Mouse (Mus musculus) embryonic facial prominence, embryonic 15.5 days (tissue): Measurements from ENCODE around the gene Tcf25. TPM values are rescaled to one million over a fixed set of nuclear protein-coding genes. Genes with fewer than 3 reads are reported as not detected.

ENCODE experiments used
- ATAC-seq: fragments of 200-750 bp; cut with Nextera tagmentation; 2 replicates; pipeline ENCODE4 v1.8.0; 2017; ENCODE audit warnings: low read depth, moderate TSS enrichment; ENCODE audit not compliant: insufficient number of reproducible peaks, low FRiP score, low TSS enrichment
- H3K27ac ChIP-seq: fragments of 300-500 bp; sonication (generic); replicated peaks from 2 replicates; pipeline ENCODE4 v1.5.1; 2015; ENCODE audit warnings: mild to moderate bottlenecking, inconsistent platforms
- H3K27me3 ChIP-seq: fragments of 300-500 bp; sonication (generic); 2 replicates; pipeline ENCODE4 v1.6.1; 2015; ENCODE audit warnings: inconsistent platforms
- H3K36me3 ChIP-seq: fragments of 300-500 bp; sonication (generic); 2 replicates; pipeline ENCODE4 v1.6.1; 2015; ENCODE audit warnings: mild to moderate bottlenecking, inconsistent platforms
- H3K4me1 ChIP-seq: fragments of 300-500 bp; sonication (generic); 2 replicates; pipeline ENCODE4 v1.6.1; 2015; ENCODE audit warnings: inconsistent platforms
- H3K4me2 ChIP-seq: fragments of 300-500 bp; sonication (generic); replicated peaks from 2 replicates; pipeline ENCODE4 v1.6.1; 2015; ENCODE audit warnings: mild to moderate bottlenecking, inconsistent platforms
- H3K4me3 ChIP-seq: fragments of 300-500 bp; sonication (generic); replicated peaks from 2 replicates; pipeline ENCODE4 v1.5.1; 2015; ENCODE audit warnings: mild to moderate bottlenecking, inconsistent platforms
- H3K9ac ChIP-seq: fragments of 300-500 bp; sonication (generic); 2 replicates; pipeline ENCODE4 v1.6.1; 2015; ENCODE audit warnings: inconsistent platforms
- H3K9me3 ChIP-seq: fragments of 300-500 bp; sonication (generic); replicated peaks from 2 replicates; pipeline ENCODE4 v1.6.1; 2016; ENCODE audit warnings: inconsistent platforms
- WGBS: fragments of 180-500 bp; shearing (Covaris S2); methylation state at CpG from one replicate; pipeline ENCODE4 v1.1.7; 2015; 5-methylcytosine and 5-hydroxymethylcytosine counted together
- polyA plus RNA-seq: library from polyadenylated mRNA; unstranded; fragments of >200 nt; fragmentation: Nextera tagmentation; extraction: Ambion mirVana; gene quantifications from 2 replicates; pipeline ENCODE4 v1.2.1, GENCODE M21; 2015

Tcf25 gene
- polyA plus RNA-seq, 1 experiment from 2014 or later, result 176 TPM

DNA sequence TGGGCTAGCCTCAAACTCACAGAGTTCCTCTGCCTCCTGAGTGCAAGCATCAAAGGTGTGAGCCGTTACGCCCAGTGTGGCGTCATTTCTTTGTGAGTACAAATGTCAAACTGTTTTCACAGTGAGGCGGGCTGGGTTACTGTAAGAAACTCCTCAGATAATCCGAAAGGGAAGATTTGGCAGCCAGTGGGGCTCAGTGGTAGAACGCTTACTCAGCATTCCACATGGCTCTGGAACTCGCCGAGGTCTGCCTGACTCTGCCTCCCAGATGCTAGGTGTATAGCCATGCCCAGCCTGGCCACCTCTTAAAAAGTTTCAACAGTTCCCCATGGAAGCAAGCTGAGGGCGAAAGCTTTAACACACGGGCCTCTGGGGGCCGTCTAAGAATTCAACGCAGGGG is 21.4 kb upstream of the Tcf25 start:
- ATAC-seq, result no peak

DNA sequence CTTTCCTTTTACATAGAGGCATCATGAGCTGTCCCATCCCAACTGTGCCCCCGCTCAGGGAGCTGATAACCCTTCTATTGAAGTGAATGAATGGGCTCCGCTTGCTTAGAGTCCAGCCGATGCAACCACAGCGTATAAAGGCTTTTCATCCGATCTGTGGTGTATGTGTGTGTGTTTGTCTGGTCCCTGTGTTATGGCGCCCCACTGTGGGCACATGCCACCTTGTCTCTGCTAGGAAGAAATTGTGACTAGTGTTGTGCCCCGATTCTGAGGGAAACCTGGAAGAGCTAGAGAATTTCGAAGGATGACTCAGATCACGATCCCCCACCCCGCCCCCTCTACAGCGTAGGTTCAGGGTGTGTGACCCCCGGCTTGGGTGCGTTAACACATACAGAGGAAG is 20.8 kb upstream of the Tcf25 start:
- no peak for ATAC-seq
- Histone ChIP-seq H3K9ac (no peak overlapping the region), H3K27me3 (no peaks in the 10 kb centered on the region), H3K4me1 (peaks cover 13% of the 10 kb centered on the region), H3K9me3 (no peaks in the 10 kb centered on the region), H3K4me3 (no peak overlapping the region), H3K4me2 (no peak overlapping the region), H3K36me3 (no peaks in the 10 kb centered on the region), H3K27ac (no peak overlapping the region)
- WGBS, result 58% methylated on average over 13 of the region's 13 CpGs

More for the DNA sequence above, 21.4 kb upstream of the Tcf25 start:
- H3K9ac ChIP-seq, result no peak overlapping the region
- no peak overlapping the region for H3K27ac ChIP-seq
- 79% methylated on average over 12 of the region's 12 CpGs for WGBS
- no peaks in the 10 kb centered on the region for H3K36me3 ChIP-seq
- H3K4me3 ChIP-seq, result no peak overlapping the region
- peaks cover 13% of the 10 kb centered on the region for H3K4me1 ChIP-seq
- H3K27me3 ChIP-seq, result no peaks in the 10 kb centered on the region
- no peaks in the 10 kb centered on the region for H3K9me3 ChIP-seq
- no peak overlapping the region for H3K4me2 ChIP-seq

DNA sequence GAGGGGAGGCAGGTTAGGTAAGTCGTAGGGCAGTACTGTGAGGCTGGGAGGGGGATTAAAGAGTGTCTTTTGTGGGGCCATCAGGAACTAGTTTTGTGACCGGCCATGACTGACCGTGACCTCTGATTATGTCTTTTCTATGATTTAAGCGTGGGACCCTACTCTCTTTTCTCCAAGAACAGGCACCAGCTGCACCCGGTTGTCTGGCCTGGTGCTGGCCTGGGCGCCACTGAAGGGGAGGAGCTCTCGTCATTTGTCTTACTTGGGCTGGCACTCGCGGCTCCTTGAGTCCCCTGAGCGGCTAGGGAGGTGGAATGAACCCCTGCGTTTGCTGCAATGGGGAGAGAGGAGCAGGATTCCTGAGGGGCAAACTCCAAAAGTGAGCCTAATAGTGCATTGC is 20.3 kb upstream of the Tcf25 start:
- no peak overlapping the region for H3K4me2 ChIP-seq
- ATAC-seq, result no peak
- no peak overlapping the region for H3K4me3 ChIP-seq
- H3K36me3 ChIP-seq, result no peaks in the 10 kb centered on the region
- peaks cover 9% of the 10 kb centered on the region for H3K4me1 ChIP-seq
- 39% methylated on average over 11 of the region's 11 CpGs for WGBS
- no peak overlapping the region for H3K9ac ChIP-seq
- no peaks in the 10 kb centered on the region for H3K9me3 ChIP-seq
- H3K27me3 ChIP-seq, result no peaks in the 10 kb centered on the region
- no peak overlapping the region for H3K27ac ChIP-seq

DNA sequence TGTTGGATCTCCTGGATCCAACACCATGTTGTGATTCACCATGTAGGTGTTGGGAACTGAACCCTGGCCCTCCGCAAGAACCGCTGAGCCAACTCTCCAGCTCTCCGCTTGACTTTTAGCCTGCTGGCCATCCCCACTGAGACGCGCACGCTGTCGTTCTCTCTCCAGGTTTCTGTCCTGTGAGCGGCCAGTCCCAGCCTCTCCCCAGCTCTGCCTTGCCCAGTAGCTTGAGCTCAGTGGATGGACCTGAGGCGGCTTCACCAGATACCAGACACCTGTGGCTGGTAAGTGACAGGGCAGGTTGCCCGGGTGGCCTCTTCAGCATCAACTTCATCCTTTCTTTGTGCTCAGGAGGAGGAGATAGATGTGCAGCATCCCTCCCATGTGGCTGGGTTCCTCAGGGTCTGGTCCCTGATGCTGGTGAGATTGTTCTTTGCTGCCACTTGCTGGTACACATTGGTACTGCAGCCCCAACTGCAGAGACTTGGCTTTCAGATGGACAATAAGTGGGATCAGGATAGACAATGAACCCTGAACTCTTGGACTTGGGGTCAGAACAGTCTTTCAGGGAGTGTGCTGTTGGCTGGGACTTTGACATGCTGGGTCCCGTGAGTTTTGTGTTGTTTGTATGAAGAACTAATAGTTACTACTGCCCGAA is 12.3 kb upstream of the Tcf25 start:
- Histone ChIP-seq H3K4me3 (no peak overlapping the region), H3K4me2 (no peak overlapping the region), H3K27ac (no peak overlapping the region), H3K9ac (no peak overlapping the region), H3K9me3 (no peaks in the 10 kb centered on the region), H3K4me1 (no peaks in the 10 kb centered on the region), H3K27me3 (no peaks in the 10 kb centered on the region), H3K36me3 (no peaks in the 10 kb centered on the region)
- ATAC-seq, result peak; percentile 58; the same call in 1 of the 2 replicates
- 36% methylated on average over 12 of the region's 12 CpGs for whole genome bisulfite sequencing

DNA sequence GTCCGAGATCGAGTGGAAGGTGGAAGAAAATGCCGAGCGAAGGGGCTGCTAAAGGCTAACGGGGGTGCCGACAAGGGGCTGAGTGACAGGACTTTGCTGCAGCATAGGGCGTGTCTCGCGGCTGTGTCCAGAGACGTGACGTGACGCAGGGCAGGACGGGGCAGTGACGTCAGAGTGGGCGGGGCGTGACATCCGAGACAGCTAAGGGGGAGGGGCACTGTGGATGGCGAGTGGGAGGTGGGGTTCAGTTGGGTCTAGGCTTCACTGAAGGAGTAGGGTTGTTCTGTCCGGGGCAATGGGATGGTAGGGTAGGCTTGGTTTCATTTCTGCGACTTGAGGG is 656 bp downstream of the Tcf25 start:
- H3K9ac ChIP-seq, result peak overlapping the region; percentile 95
- H3K27me3 ChIP-seq, result no peaks in the 10 kb centered on the region
- H3K27ac ChIP-seq, result peak overlapping the region; percentile 98
- no peaks in the 10 kb centered on the region for H3K9me3 ChIP-seq
- H3K4me2 ChIP-seq, result peak overlapping the region; percentile 71
- H3K4me3 ChIP-seq, result peak overlapping the region; percentile 88
- H3K36me3 ChIP-seq, result no peaks in the 10 kb centered on the region
- peak; percentile 84 for ATAC-seq
- whole genome bisulfite sequencing, result under 1% methylated on average over 20 of the region's 20 CpGs
- H3K4me1 ChIP-seq, result peaks cover 23% of the 10 kb centered on the region

DNA sequence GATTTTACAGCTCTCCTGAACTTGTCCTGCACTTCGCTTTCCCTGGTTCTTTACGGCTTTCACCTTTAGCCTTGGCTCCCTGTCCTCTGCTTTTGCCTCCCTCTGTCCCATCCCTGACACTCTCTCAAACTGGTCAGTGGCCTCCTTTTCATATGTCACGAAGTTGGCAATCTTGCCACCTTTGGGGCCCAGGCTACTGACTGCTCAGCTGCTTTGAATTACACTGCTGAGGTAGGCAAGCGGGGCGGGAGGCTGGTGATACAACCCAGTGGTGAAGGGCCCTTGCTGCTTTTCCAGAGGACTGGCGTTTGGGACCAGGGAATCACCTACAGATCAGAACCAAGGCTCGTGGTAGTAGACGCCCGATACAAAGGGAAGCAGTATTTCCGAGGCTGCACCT is 2.1 kb downstream of the Tcf25 start:
- WGBS, result 81% methylated on average over 10 of the region's 10 CpGs
- Histone ChIP-seq H3K4me1 (peaks cover 23% of the 10 kb centered on the region), H3K4me2 (no peak overlapping the region), H3K27ac (no peak overlapping the region), H3K27me3 (no peaks in the 10 kb centered on the region), H3K4me3 (no peak overlapping the region), H3K36me3 (0 out of 2 replicates have a peak, but pooled peaks cover 2% of the 10 kb centered on the region), H3K9me3 (no peaks in the 10 kb centered on the region), H3K9ac (no peak overlapping the region)
- no peak for ATAC-seq

DNA sequence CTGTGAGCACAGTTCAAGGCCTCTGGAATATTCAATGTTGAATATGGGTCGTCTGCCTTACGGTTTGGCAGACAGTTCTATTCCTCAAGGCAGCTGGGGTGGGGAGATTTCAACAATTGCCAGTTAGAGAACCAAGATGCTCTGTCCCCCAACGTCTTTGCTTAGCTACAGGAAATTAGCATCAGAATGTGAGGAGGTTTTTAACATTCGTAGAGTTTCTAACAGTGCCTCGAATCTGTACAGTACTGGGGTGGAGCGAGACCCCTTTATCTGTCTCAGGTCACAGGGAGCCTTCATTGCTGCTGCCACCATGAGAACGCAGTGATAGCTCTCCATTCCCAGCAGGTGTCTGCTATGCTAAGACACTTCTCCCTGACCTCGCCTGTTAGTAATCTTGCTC is 2.6 kb downstream of the Tcf25 start:
- no peak overlapping the region for H3K9ac ChIP-seq
- no peak for ATAC-seq
- 70% methylated on average over 8 of the region's 8 CpGs for WGBS
- no peak overlapping the region for H3K4me3 ChIP-seq
- H3K27ac ChIP-seq, result no peak overlapping the region
- H3K4me1 ChIP-seq, result peaks cover 23% of the 10 kb centered on the region
- no peak overlapping the region for H3K4me2 ChIP-seq
- H3K27me3 ChIP-seq, result no peaks in the 10 kb centered on the region
- 0 out of 2 replicates have a peak, but pooled peaks cover 6% of the 10 kb centered on the region for H3K36me3 ChIP-seq
- H3K9me3 ChIP-seq, result no peaks in the 10 kb centered on the region

DNA sequence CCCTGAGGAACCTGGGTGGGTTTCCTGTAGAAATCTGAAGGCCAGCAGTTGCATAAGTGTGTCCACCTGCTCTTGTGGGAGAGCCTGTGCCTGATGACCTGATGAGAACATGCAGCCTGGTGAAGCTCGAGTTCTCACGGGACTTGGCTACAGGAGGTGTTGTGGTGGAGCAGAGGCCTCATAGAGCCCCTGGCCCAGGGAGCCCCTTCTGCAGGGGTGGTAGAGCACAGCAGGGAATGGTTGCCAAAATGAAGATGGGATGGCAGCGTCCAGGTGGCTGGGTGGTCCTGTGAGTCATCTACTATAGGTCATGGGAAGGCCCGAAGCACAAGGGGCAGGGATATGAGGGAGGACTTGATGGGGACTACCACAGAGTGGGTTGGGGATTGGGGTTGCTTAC is 8.2 kb downstream of the Tcf25 start:
- peaks cover 60% of the 10 kb centered on the region for H3K36me3 ChIP-seq
- H3K27me3 ChIP-seq, result no peaks in the 10 kb centered on the region
- no peak overlapping the region for H3K9ac ChIP-seq
- no peak overlapping the region for H3K4me3 ChIP-seq
- no peak overlapping the region for H3K4me2 ChIP-seq
- H3K9me3 ChIP-seq, result no peaks in the 10 kb centered on the region
- no peaks in the 10 kb centered on the region for H3K4me1 ChIP-seq
- no peak for ATAC-seq
- 87% methylated on average over 4 of the region's 4 CpGs for WGBS
- H3K27ac ChIP-seq, result no peak overlapping the region

DNA sequence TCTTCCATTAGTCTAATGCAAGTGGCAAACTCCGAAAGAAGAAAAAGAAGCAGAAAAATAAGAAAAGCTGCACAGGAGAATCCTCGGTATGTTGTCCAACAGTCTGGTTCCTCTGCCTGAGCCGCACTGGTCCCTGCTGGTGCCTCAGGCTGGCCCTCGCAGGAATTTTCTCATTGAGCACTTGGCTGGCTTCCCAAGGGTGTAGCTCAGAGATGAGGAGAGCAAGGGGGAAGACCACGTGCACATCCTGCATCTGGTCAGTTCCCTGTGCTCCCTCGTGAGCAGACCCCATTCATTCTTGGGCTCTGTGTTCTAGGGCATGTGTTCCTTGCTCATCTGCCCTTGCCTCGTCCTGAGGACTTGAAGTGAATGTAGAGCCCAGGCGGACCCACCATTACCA is 9.0 kb downstream of the Tcf25 start:
- Histone ChIP-seq H3K27ac (no peak overlapping the region), H3K27me3 (no peaks in the 10 kb centered on the region), H3K4me1 (no peaks in the 10 kb centered on the region), H3K4me3 (no peak overlapping the region), H3K9ac (no peak overlapping the region), H3K9me3 (no peaks in the 10 kb centered on the region), H3K36me3 (peaks cover 68% of the 10 kb centered on the region), H3K4me2 (no peak overlapping the region)
- ATAC-seq, result no peak
- 84% methylated on average over 8 of the region's 8 CpGs for WGBS

DNA sequence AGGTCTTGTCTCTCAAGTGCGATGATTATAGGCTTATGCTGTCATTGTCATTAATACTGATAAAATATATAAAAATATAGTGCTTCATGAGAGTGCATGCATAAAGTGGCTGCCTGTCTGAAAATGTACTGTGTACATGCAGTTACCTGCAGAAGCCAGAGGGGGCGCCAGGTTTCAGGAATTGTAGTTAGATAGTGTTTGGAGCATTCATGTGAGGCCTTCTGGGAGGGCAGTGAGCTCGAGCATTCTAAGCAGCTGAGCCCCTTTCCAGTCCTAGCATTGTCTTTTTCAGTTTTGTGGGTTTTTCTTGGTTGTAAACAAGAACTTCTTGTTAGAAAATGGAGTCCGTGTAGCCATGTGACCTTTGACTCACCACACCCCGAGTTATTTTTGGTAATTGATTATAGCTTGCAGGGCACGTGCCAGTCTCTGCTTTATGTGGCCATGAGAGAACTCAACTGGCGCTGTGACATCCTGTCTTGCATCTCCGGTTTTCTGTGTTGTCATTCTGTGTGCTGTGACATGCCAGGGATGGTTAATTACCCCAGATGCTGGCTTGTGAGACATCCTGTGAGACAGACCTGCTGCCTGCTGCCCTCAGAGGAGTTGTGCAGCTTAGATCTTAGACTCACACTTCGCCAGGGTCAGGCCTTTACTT is 11.5 kb downstream of the Tcf25 start:
- Histone ChIP-seq H3K4me2 (no peak overlapping the region), H3K4me3 (no peak overlapping the region), H3K27me3 (no peaks in the 10 kb centered on the region), H3K4me1 (no peaks in the 10 kb centered on the region), H3K36me3 (peaks cover 93% of the 10 kb centered on the region), H3K27ac (no peak overlapping the region), H3K9ac (no peak overlapping the region), H3K9me3 (no peaks in the 10 kb centered on the region)
- whole genome bisulfite sequencing, result 65% methylated on average over 9 of the region's 9 CpGs
- ATAC-seq, result no peak

DNA sequence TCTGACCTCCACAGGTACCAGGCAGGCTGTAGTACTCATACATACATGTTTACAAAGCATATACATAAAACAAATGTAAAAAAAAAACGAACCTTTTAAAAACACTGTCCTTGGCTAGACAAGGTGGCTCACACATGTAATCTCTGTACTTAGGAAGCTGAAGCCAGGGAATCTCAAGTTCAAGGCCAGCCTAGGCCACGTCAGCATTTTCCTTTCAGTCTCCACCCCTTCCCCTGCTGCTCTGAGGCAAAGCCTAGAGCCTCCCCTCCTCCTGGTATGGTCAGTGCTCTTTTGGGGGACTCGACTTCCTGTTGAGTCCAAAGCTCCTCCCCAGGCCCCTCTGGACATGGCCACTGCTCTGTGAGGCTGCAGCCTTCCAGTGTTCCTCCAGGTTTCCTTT is 13.5 kb downstream of the Tcf25 start:
- Histone ChIP-seq H3K9ac (no peak overlapping the region), H3K27me3 (no peaks in the 10 kb centered on the region), H3K9me3 (no peaks in the 10 kb centered on the region), H3K4me3 (no peak overlapping the region), H3K4me2 (no peak overlapping the region), H3K4me1 (no peaks in the 10 kb centered on the region), H3K36me3 (peaks cover 97% of the 10 kb centered on the region), H3K27ac (no peak overlapping the region)
- no peak for ATAC-seq
- 79% methylated on average over 3 of the region's 3 CpGs for WGBS

DNA sequence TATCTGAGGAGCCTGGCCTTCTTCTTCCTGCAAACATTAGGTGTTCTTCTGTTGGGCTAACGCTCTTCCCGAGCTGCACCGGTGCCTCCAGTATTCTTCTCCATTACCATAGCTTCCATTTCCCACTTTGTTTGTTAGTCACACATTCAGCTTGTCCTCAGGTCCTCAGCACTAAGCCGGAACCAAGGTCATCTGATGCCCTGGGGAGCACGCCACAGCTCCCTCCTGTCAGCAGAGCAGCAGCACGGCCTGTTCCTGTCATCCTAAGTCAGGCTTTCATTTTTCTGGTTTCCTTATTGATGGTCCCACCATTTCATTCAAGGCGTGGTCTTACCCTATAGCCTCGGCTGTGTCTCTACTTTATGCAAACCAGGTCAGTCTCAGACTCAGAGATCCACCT is 14.2 kb downstream of the Tcf25 start:
- Histone ChIP-seq H3K9ac (no peak overlapping the region), H3K27me3 (no peaks in the 10 kb centered on the region), H3K9me3 (no peaks in the 10 kb centered on the region), H3K27ac (no peak overlapping the region), H3K36me3 (peaks cover 97% of the 10 kb centered on the region), H3K4me2 (no peak overlapping the region), H3K4me1 (no peaks in the 10 kb centered on the region), H3K4me3 (no peak overlapping the region)
- no peak for ATAC-seq
- WGBS, result 89% methylated on average over 8 of the region's 8 CpGs
